Mouse (Mus musculus) gastrocnemius, postnatal 14 days (tissue): ENCODE data around the gene Gm37240. TPM values are rescaled to one million over a fixed set of nuclear protein-coding genes. Genes with fewer than 3 reads are reported as not detected.
"Not testable (repeated sequence)": the region's sequence is repeated elsewhere in the genome, so short reads cannot be mapped to it uniquely, and the experiment has no call there.

Experiments
- DNase-seq: peaks from one replicate; pipeline ENCODE4 v3.0.0; 2021; ENCODE audit warnings: mixed read lengths
- intact Hi-C: fragments of 180-260 bp; cut with DNase I; formaldehyde crosslinking; loops from one replicate; pipeline ENCODE4 v1.15.1; 2025; ENCODE audit warnings: low total_unique reads
- total RNA-seq, 2 experiments: library from RNA; stranded (reverse); gene quantifications; 2 replicates each; pipeline ENCODE4 v1.2.3; 2021

Gene Gm37240
- total RNA-seq, 2 experiments from 2014 or later = 32.3 to 43.3 TPM

- intact Hi-C loops = no loop called here
- no peak for DNase-seq
Measured at GRCm38 (mm10) chr3:85606912-85607311, 280.4 kb downstream of the Gm37240 start.

DNA sequence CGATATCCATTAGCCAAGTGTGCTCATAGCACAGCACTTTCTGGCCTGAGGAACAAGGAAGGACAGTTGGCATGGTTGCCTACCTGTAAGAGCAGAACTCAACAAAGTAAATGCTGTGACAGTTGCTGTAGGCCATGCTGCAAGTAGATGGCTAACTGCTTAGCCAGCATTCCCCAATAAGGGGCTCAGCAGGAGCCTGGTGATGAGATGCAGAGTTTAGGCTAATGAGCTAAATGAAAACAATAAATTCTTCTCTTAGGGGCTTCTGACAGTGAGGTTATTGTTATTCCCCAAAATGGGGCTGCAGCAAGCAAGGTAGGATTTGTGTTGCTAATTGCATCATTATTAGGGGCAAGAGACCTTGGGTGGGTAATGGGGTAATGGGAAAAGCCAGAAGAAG is 283.5 kb downstream of the Gm37240 start:
- intact Hi-C loops = no loop called here
- no peak for DNase-seq

DNA sequence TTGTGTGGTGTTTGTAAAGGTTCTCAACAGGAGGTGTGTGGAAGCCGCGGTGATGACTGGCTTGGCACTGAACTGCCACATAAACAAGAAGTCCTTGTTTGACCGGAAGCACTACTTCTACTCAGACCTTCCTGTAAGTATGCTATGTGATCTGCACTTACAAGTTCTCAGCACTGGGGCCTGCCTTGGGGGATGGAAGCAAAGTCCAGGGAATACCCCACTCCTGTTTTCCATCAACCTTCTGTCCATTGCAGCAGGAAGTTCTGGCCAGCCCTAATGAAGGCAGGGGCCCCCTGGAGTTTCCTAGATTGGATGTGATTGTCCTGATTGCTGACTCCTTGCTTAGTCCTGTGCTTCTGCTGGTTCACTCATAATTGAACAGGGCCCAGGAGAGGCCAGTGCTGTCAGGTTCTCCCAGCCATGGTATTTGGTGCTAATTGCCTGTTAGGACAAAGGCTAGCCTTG is 285.4 kb downstream of the Gm37240 start:
- intact Hi-C loops = no loop called here
- DNase-seq = no peak

DNA sequence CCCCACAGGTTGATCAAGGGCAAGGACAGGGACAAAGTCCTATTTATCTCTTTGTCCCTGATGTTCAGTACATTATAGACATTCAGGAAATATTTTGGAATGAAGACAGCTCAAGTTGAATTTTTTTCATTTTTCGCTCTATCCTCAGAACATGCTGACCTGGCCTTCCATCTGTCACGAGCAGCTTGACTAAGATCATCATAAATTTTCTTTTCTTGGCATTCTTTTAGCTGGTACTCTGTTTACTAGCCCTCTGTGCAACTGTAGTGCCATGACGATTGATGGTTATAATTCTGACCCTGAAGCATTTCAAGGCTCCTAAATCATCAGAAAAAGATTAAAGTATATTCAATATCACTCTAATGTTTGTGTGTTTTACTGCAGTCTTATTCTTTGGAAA is 287.8 kb downstream of the Gm37240 start:
- no peak for DNase-seq
- intact Hi-C loops = no loop called here

GRCm38 (mm10) chr3:85594452-85594851 is 292.9 kb downstream of the Gm37240 start:
- intact Hi-C loops = no loop called here
- no peak for DNase-seq

GRCm38 (mm10) chr3:85592640-85593252 is 294.6 kb downstream of the Gm37240 start:
- intact Hi-C loops = no loop called here
- DNase-seq = no peak

- intact Hi-C loops = no loop called here
- no peak for DNase-seq
Measured at GRCm38 (mm10) chr3:85592067-85592466, 295.3 kb downstream of the Gm37240 start.

DNA sequence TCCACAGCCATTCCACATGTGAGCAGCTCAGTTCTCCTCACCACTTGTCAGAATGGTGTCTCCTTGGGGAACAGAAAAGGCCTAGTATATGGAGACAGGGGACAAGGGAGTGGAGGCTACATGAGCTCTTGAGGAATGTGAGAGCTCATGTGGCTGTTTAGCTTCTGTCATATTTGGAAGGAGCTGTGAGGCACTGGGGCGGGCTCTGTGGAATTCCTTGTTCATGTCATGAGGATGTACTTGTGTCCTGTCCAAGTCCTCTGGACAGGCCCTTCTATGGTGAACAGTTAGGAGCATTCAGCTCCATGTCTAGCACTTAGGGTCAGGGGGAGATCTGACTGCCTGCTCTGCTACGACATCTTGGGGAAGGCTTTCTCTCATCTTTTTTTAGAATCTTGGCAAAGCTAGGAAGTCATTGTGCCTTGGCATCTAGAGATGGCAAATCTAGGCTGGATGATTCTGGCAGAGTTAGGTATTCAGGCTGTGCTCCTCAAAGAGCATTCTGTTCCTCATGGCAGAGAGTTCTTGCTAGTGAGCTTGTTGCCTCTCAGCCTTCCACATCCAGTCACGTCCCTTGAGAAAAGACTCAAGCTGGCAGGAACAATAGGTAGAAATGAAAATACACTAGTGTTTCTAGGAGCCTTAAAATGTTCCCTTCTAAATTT is 297.1 kb downstream of the Gm37240 start:
- DNase-seq = no peak
- intact Hi-C loops = no loop called here

- intact Hi-C loops = loop anchor here (2.0 kb wide), 1 partner anchor 76 kb away; no protein-coding TSS in a partner anchor
- DNase-seq = no peak
Measured at GRCm38 (mm10) chr3:85588701-85589100, 298.6 kb downstream of the Gm37240 start.

DNA sequence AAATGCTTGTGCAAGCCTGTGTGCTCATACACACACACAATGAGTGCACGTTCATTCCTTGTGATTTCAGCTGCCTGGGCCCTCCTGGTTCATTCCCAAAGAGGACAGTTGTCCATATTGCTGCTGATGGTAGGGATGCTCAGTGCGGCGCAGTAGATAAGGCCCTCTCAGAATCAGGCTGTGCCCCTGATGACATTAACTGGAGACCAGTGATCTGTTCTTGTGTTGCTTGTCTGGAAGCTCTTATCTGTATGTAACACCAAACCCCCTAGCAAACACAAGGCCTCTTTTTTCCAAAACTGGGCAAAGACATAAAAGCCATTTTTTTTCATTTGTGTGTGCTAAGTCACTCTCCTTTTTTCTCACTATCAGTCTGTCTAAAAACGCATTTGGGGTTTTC is 302.4 kb downstream of the Gm37240 start:
- DNase-seq = no peak
- intact Hi-C loops = no loop called here

DNA sequence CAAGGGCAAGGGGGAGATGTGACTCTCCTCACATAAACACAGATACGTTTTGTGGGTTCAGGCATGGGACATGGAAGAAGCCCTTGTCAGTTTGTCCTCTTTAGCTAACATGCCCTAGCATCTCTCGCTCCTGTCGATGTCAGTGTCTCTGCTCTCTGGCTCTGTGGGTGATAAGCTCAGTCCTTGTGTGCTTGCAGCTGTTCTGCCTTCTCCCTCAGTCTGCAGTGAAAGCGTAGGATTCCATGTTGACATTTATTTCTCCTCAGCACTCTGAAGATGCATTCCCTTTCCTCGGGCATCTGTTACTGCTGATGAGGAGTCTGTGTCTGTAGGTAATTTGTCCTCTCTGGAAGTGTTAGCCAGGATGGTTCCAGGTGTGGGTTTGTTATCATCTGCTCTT is 304.1 kb downstream of the Gm37240 start:
- intact Hi-C loops = no loop called here
- DNase-seq = no peak

DNA sequence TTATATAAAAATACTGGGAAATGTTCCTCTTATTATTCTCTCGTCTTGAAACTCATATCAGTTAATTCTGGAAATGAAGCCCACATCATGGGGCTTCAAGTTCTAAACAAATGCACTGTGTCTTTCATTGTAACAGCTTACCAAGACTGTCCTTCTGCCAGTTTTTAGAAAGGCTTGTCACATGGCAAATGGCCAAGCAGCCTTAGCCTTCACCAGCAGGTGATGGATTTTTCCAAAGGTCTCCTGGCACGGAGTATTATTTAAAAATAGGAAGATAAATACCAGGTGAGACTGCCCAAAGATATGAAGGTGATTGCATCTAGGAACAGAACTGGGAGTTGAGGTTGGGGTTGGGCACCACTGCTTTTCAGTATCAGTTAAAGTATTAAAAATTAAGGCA is 304.6 kb downstream of the Gm37240 start:
- intact Hi-C loops = no loop called here
- no peak for DNase-seq

- peak; percentile 99 for DNase-seq
- intact Hi-C loops = loop anchor here (5.0 kb wide), 1 partner anchor 657 kb away; no protein-coding TSS in a partner anchor
Measured at GRCm38 (mm10) chr3:85573864-85574830, 313.2 kb downstream of the Gm37240 start, which contains the start of gene Gatb. Gene Gatb (plus strand): TSS chr3:85574119.

DNA sequence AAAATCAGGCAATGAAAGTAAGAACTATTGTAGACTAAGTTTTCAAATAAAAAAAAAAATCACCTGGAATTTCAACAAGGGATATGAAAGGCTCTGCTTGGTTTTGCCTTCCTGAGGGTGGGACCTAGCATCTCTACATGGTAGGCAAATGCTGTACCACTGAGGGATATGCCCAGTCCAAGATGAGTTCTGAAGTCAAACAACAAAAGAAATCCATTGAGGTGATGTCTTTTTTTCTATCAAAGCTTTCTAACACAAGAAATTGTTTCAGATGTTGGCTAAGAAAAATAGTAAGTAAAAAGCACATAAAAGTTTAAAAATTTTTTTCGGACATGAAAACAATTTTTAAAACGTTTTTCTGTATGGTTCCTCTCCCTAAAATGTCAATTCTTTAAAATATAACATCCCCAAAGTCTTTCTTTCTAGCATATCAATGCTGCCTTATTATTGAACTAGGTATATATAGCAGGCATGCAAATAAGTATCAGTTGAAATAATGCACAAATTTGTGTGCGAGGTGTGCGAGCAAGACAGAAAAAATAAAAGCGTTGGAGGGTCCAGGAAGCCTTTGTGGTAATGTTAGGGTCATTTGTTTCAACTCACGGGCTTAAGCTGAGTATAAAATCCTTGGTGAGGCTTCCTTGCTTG is 314.0 kb downstream of the Gm37240 start:
- intact Hi-C loops = loop anchor here (5.0 kb wide), 1 partner anchor 656 kb away; no protein-coding TSS in a partner anchor

DNA sequence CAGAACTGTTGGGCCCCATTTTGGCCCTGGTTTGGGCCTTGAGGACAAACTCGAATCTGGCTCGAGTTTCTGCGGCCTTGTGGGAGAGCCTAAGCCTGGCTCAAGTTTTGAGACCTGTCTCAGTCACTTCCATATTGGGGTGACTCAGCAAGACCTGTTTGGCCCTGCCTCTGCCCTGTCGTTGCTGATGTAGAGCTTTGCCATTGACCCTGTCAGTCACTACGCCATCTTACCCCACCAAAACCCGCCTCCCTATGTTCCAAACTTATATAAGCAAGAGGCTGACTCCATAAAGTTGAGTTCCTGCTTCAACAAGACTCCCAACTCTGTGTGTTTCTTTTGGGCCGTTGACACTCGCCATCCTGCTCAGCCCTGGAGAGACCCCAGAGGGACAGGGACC is 314.8 kb downstream of the Gm37240 start:
- not testable (repeated sequence) for DNase-seq
- intact Hi-C loops = loop anchor here (5.0 kb wide), 1 partner anchor 655 kb away; no protein-coding TSS in a partner anchor

More for the DNA sequence above, 314.0 kb downstream of the Gm37240 start:
- DNase-seq = no peak

DNA sequence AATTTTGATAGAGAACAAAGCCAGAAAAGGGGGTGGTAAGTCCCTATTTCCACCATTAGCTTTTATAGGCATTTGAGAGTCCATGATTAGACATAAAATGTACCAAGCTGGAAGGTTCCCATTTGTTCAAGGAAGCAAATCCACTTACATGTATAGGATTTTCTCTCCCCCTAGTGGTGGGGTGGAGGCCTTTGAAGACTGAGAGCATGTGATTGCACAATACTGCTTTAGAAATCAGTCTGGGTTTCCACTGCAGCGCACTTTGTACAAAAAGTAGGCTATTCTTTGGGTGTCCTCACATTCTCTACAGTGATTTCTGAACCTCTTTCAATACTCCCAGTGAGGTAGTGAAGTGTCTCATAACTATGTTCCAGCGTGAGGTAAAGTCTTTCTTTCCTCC is 316.0 kb downstream of the Gm37240 start:
- intact Hi-C loops = loop anchor here (5.0 kb wide), 1 partner anchor 654 kb away; no protein-coding TSS in a partner anchor
- peak; percentile 43 for DNase-seq

DNA sequence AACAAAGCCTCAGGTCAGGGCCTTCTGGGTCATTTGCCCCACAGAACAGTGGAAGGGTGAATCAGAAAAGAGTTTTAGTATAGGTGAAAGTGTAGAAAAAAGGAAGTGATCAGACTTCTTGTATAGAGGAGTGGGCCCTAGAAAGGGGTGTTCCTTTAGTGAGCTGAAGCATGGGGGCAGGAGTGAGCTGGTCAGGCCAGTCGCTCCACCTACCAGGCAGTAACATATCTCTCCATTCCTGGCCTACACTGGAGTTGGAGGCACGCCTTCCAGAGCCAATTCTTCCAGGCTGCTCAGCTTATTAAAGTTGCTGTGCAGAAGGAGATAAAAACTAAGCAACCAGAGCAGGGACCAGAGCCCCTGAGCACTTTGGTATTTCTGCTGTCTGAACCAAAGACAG is 322.7 kb downstream of the Gm37240 start:
- intact Hi-C loops = no loop called here

GRCm38 (mm10) chr3:85553731-85554277 is 333.5 kb downstream of the Gm37240 start:
- intact Hi-C loops = no loop called here
- DNase-seq = no peak

More for the DNA sequence above, 322.7 kb downstream of the Gm37240 start:
- DNase-seq = no peak

GRCm38 (mm10) chr3:85551352-85551751 is 336.0 kb downstream of the Gm37240 start:
- intact Hi-C loops = no loop called here
- DNase-seq = no peak
